Comparison of ENCODE assay signal across 8 mouse cellular contexts in the genomic region with DNA sequence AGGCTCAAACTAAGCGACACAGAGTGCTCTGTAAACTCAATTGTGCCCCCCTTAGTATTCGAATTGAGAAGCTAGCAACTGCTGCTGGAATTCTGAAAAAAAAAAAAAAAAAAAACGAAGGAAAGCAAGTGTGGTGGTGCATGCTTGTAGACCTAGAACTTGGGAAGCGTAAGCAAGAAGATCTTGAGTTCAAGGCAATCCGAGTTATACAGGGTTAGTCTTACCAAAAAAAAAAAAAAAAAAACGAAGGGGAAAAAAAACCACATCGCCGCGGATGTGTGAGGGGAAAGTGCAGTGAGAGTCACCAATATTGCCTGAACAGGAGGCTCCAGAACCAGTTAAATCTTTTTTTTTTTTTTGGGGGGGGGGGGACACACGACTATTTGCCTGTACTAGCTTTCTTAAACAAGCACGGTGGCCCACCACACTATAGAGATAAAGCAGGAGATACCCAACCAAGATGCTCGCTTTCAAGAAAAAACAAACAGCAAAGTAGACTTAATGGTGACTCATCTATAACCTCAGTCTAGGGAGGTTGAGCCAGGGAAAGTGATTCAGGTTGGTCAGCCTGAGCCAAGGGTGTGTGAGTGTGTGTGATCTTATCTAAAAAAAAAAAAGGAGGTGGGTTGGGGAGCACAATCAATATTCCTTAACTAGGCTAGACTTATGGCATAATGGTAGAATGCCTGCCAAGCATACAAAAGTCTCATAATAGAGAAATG. TPM values are rescaled to one million over a fixed set of nuclear protein-coding genes. Genes with fewer than 3 reads are reported as not detected.
A peak's percentile ranks its signal among the peaks of the same experiment; 100 is the strongest.
DNase-seq lines count a peak whose midpoint lies in the region; ATAC-seq and TF ChIP-seq lines count a peak whose summit lies in the region.

Gene Chek1, minus strand, starts transcription at position 32 of the 722 bp plus-strand sequence.

- H3K4me1 ChIP-seq in heart, embryonic 10.5 days = peaks cover 6% of the 10 kb centered on the region
- H3K4me1 ChIP-seq in embryonic facial prominence, embryonic 10.5 days = peaks cover 18% of the 10 kb centered on the region
- peaks cover 7% of the 10 kb centered on the region; the same call in 1 of the 2 replicates for H3K4me1 ChIP-seq in hindbrain, postnatal 0 days (ENCODE audit: insufficient read depth, low read length)
- peaks cover 12% of the 10 kb centered on the region for H3K4me1 ChIP-seq in midbrain, embryonic 16.5 days (ENCODE audit: control insufficient read depth, insufficient read depth, low read length)

- peak within 1 kb of the TSS; percentile 83 for H3K4me3 ChIP-seq in heart, embryonic 10.5 days
- peak within 1 kb of the TSS; percentile 80 for H3K4me3 ChIP-seq in embryonic facial prominence, embryonic 10.5 days
- peak within 1 kb of the TSS; percentile 50 for H3K4me3 ChIP-seq in hindbrain, postnatal 0 days (ENCODE audit: low read length)
- peak within 1 kb of the TSS; percentile 58 for H3K4me3 ChIP-seq in midbrain, embryonic 16.5 days (ENCODE audit: low read depth, low read length)

- H3K9me3 ChIP-seq in heart, embryonic 10.5 days = no peaks in the 10 kb centered on the region
- no peaks in the 10 kb centered on the region for H3K9me3 ChIP-seq in embryonic facial prominence, embryonic 10.5 days
- H3K9me3 ChIP-seq in hindbrain, postnatal 0 days (ENCODE audit: low read length) = no peaks in the 10 kb centered on the region
- no peaks in the 10 kb centered on the region for H3K9me3 ChIP-seq in midbrain, embryonic 16.5 days (replicated peaks; ENCODE audit: control insufficient read depth, low read length, poor library complexity, severe bottlenecking)

- H3K9ac ChIP-seq in hindbrain, postnatal 0 days (replicated peaks; ENCODE audit: low read length) = peak within 1 kb of the TSS; percentile 56
- H3K9ac ChIP-seq in midbrain, embryonic 16.5 days (ENCODE audit: low read depth, low read length) = peak within 1 kb of the TSS; percentile 68

- peak; percentile 18 for ATAC-seq in CD4-positive, CD25-positive, alpha-beta regulatory T cell, adult 4 months
- peak; percentile 10; the same call in 1 of the 2 replicates for ATAC-seq in hindbrain, postnatal 0 days
- no peak; the same call in 1 of the 2 replicates for ATAC-seq in midbrain, embryonic 16.5 days

- DNase-seq in heart, embryonic 10.5 days (ENCODE audit: low spot score) = no peak
- DNase-seq in heart, postnatal 14 days = no peak
- no peak for DNase-seq in embryonic facial prominence, embryonic 10.5 days (ENCODE audit: low spot score)
- no peak for DNase-seq in hindbrain, postnatal 0 days (ENCODE audit: low spot score)
- DNase-seq in frontal cortex, postnatal 25 days (ENCODE audit: low spot score in 2 of 2) = no peak
- DNase-seq in testis, postnatal 14 days (ENCODE audit: low spot score) = no peak

- 3% methylated on average over 12 of the region's 12 CpGs for WGBS in heart, embryonic 10.5 days
- 9% methylated on average over 12 of the region's 12 CpGs for WGBS in embryonic facial prominence, embryonic 10.5 days
- 10% methylated on average over 12 of the region's 12 CpGs for WGBS in hindbrain, postnatal 0 days
- WGBS in midbrain, embryonic 16.5 days = 8% methylated on average over 12 of the region's 12 CpGs

- intact Hi-C loops in heart, postnatal 14 days (cut with DNase I) = loop anchor here (5.0 kb wide), 1 partner anchor 40 kb away; the partner anchor contains the start of gene Stt3a

- peak within 1 kb of the TSS; percentile 96 for H3K4me2 ChIP-seq in hindbrain, postnatal 0 days (ENCODE audit: low read depth, low read length)
- H3K4me2 ChIP-seq in midbrain, embryonic 16.5 days (ENCODE audit: low read length) = peak within 1 kb of the TSS; percentile 98

- no peak for TF ChIP-seq CTCF in hindbrain, postnatal 0 days (IDR thresholded peaks at IDR 0.05; ENCODE audit: low read depth)

- peak within 1 kb of the TSS; percentile 92 for H3K27ac ChIP-seq in heart, embryonic 10.5 days
- H3K27ac ChIP-seq in embryonic facial prominence, embryonic 10.5 days (replicated peaks) = peak within 1 kb of the TSS; percentile 96
- peak within 1 kb of the TSS; percentile 65 for H3K27ac ChIP-seq in hindbrain, postnatal 0 days
- H3K27ac ChIP-seq in midbrain, embryonic 16.5 days (ENCODE audit: low read length) = peak within 1 kb of the TSS; percentile 82

- H3K27me3 ChIP-seq in heart, embryonic 10.5 days (ENCODE audit: insufficient read depth, poor library complexity, severe bottlenecking) = no peaks in the 10 kb centered on the region
- H3K27me3 ChIP-seq in embryonic facial prominence, embryonic 10.5 days (replicated peaks; ENCODE audit: low read depth, poor library complexity, severe bottlenecking) = no peaks in the 10 kb centered on the region
- H3K27me3 ChIP-seq in hindbrain, postnatal 0 days (ENCODE audit: insufficient read depth, low read length) = no peaks in the 10 kb centered on the region
- H3K27me3 ChIP-seq in midbrain, embryonic 16.5 days (ENCODE audit: control insufficient read depth, insufficient read depth, low read depth, low read length) = no peaks in the 10 kb centered on the region

- H3K36me3 ChIP-seq in heart, embryonic 10.5 days = peaks cover 32% of the 10 kb centered on the region
- H3K36me3 ChIP-seq in embryonic facial prominence, embryonic 10.5 days (replicated peaks) = peaks cover 54% of the 10 kb centered on the region
- peaks cover 10% of the 10 kb centered on the region; the same call in 1 of the 2 replicates for H3K36me3 ChIP-seq in hindbrain, postnatal 0 days (ENCODE audit: insufficient read depth, low read length)
- no peaks in the 10 kb centered on the region; the same call in 1 of the 2 replicates for H3K36me3 ChIP-seq in midbrain, embryonic 16.5 days (ENCODE audit: control insufficient read depth, insufficient read depth, low read length)

RNA-seq across cellular contexts. Expression of gene Chek1, which starts in this region (rescaled TPM):
- 26.7 and 37.6 TPM in 2 replicates for polyA plus RNA-seq in heart, embryonic 10.5 days (2016; fragmentation: Nextera tagmentation; extraction: Ambion mirVana)
- 1 to 10 TPM; 1.3 to 3.6 TPM for total RNA-seq in heart, postnatal 14 days (2021)
- polyA plus RNA-seq in CD4-positive, CD25-positive, alpha-beta regulatory T cell, adult 4 months (2017; shearing (Covaris generic)) = 1 to 10 TPM; 6.1 to 7.0 TPM
- polyA plus RNA-seq in embryonic facial prominence, embryonic 10.5 days (2016; fragmentation: Nextera tagmentation; extraction: Ambion mirVana) = 52.4 and 54.9 TPM in 2 replicates
- 4.3 and 5.2 TPM in 2 replicates for total RNA-seq in hindbrain, postnatal 0 days (2014; rRNA removed)
- polyA plus RNA-seq in hindbrain, postnatal 0 days (2015; fragmentation: Nextera tagmentation; extraction: Ambion mirVana) = 5.1 and 5.8 TPM in 2 replicates
- polyA plus RNA-seq in midbrain, embryonic 16.5 days (2015; fragmentation: Nextera tagmentation; extraction: Ambion mirVana) = 5.6 and 8.8 TPM in 2 replicates
